Mouse (Mus musculus) embryonic facial prominence, embryonic 11.5 days (tissue): Measurements from ENCODE around the gene Ndufb11. TPM values are rescaled to one million over a fixed set of nuclear protein-coding genes. Genes with fewer than 3 reads are reported as not detected.

ENCODE experiments used
- ATAC-seq: fragments of 200-750 bp; cut with Nextera tagmentation; replicated peaks from 2 replicates; pipeline ENCODE4 v1.8.0; 2017; ENCODE audit warnings: low read depth; ENCODE audit not compliant: insufficient number of reproducible peaks, low FRiP score, low TSS enrichment
- DNase-seq: peaks from one replicate; pipeline ENCODE4 v3.0.0-alpha.2; 2015; ENCODE audit warnings: low spot score
- H3K27ac ChIP-seq: fragments of 300-500 bp; sonication (generic); replicated peaks from 2 replicates; pipeline ENCODE4 v1.5.1; 2014; ENCODE audit warnings: mild to moderate bottlenecking, low read depth, low read length, control low read depth
- H3K27me3 ChIP-seq: fragments of 300-500 bp; sonication (generic); 2 replicates; pipeline ENCODE4 v1.6.1; 2014; ENCODE audit warnings: mild to moderate bottlenecking, low read length, moderate library complexity, mixed read lengths; ENCODE audit not compliant: control insufficient read depth, insufficient read depth
- H3K36me3 ChIP-seq: fragments of 300-500 bp; sonication (generic); replicated peaks from 2 replicates; pipeline ENCODE4 v1.6.1; 2014; ENCODE audit warnings: low read depth, mild to moderate bottlenecking, low read length, moderate library complexity, mixed read lengths; ENCODE audit not compliant: control insufficient read depth, insufficient read depth
- H3K4me1 ChIP-seq: fragments of 300-500 bp; sonication (generic); 2 replicates; pipeline ENCODE4 v1.6.1; 2014; ENCODE audit warnings: low read length, mixed read lengths; ENCODE audit not compliant: control insufficient read depth, insufficient read depth
- H3K4me2 ChIP-seq: fragments of 300-500 bp; sonication (generic); 2 replicates; pipeline ENCODE4 v1.6.1; 2014; ENCODE audit warnings: low read depth, mild to moderate bottlenecking, control low read depth, low read length, moderate library complexity
- H3K4me3 ChIP-seq: fragments of 300-500 bp; sonication (generic); 2 replicates; pipeline ENCODE4 v1.5.1; 2014; ENCODE audit warnings: low read depth, low read length, control low read depth
- H3K9ac ChIP-seq: fragments of 300-500 bp; sonication (generic); replicated peaks from 2 replicates; pipeline ENCODE4 v1.6.1; 2014; ENCODE audit warnings: mild to moderate bottlenecking, control low read depth, low read length
- H3K9me3 ChIP-seq: fragments of 300-500 bp; sonication (generic); replicated peaks from 2 replicates; pipeline ENCODE4 v1.6.1; 2016; ENCODE audit warnings: mild to moderate bottlenecking, low read length, inconsistent platforms, mixed read lengths; ENCODE audit not compliant: control insufficient read depth
- WGBS: fragments of 180-500 bp; shearing (Covaris S2); extraction: QIAGEN DNeasy Blood & Tissue Kit; methylation state at CpG from one replicate; pipeline ENCODE4 v1.1.7; 2014; 5-methylcytosine and 5-hydroxymethylcytosine counted together
- polyA plus RNA-seq: library from polyadenylated mRNA; unstranded; fragments of >200 nt; fragmentation: Nextera tagmentation; extraction: Ambion mirVana; gene quantifications from 2 replicates; pipeline ENCODE4 v1.2.1, GENCODE M21; 2014

Gene Ndufb11
- polyA plus RNA-seq, 1 experiment from 2014 or later = 208 TPM

GRCm38 (mm10) chrX:20571024-20571423 lies 46.4 kb downstream of the Ndufb11 start:
- no peak overlapping the region for H3K4me3 ChIP-seq

More at GRCm38 (mm10) chrX:20571024-20571423, 46.4 kb downstream of the Ndufb11 start:
- Histone ChIP-seq H3K27me3 (no peaks in the 10 kb centered on the region), H3K4me2 (no peak overlapping the region), H3K4me1 (no peaks in the 10 kb centered on the region), H3K9me3 (no peaks in the 10 kb centered on the region), H3K36me3 (no peaks in the 10 kb centered on the region), H3K9ac (no peak overlapping the region), H3K27ac (no peak overlapping the region)
- ATAC-seq (no peak), DNase-seq (no peak)
- WGBS = 43% methylated on average over 2 of the region's 2 CpGs

Other genes with a start within 250 kb of the Ndufb11 start
- 11.4 and 14.4 TPM in 2 replicates for gene Jade3, start 191.9 kb downstream of the Ndufb11 start, polyA plus RNA-seq
- gene Rgn, start 67.8 kb downstream of the Ndufb11 start, polyA plus RNA-seq = 0.17 TPM in 1 of 2 replicates, not detected in the other
- 58.4 and 67.0 TPM in 2 replicates for gene Rbm10, start 116 bp downstream of the Ndufb11 start, polyA plus RNA-seq
- gene Uba1, start 40.7 kb upstream of the Ndufb11 start, polyA plus RNA-seq = 220 and 234 TPM in 2 replicates
- 88.8 and 97.1 TPM in 2 replicates for gene Cdk16, start 70.3 kb upstream of the Ndufb11 start, polyA plus RNA-seq
- gene Usp11, start 86.3 kb upstream of the Ndufb11 start, polyA plus RNA-seq = 68.2 and 70.8 TPM in 2 replicates
- gene Araf, start 180.2 kb upstream of the Ndufb11 start, polyA plus RNA-seq = 68.0 and 74.8 TPM in 2 replicates